Mouse (Mus musculus): ENCODE measurements around the gene Rps17. TPM values are rescaled to one million over a fixed set of nuclear protein-coding genes. Genes with fewer than 3 reads are reported as not detected.

The Rps17 gene
- total RNA-seq, 1 experiment from 2014 or later: 1,545 TPM

DNA sequence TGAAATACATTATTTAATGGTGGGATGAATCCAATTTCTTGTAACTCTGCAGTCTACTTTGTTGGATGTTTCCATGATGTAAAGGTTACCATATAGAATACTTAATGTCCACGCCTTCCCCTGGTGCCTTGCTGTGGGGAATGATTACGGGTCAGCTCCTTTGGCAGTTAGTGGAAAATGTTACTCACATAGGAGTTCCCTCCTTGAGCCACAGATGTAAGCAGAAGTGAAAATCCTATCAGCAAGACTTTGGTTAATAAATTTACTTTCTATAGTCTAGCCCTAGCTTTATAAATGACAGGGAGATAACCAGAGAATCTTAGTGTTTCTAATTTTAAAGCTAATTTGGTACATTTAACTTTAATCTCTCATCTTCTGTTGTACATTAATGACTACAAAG is 49.9 kb downstream of the Rps17 start:
- ATAC-seq (replicated peaks; ENCODE audit: insufficient number of reproducible peaks, low FRiP score, low TSS enrichment, poor library complexity, severe bottlenecking): no peak

Other genes starting within 250 kb of the Rps17 start
- gene Slc28a1, start 230.5 kb downstream of the Rps17 start, total RNA-seq (2017): not detected in 3 replicates
- 7.0 to 20.0 TPM (median 11.4 TPM) in 3 replicates for gene Pde8a, start 131.7 kb downstream of the Rps17 start, total RNA-seq (2017)
- 0.10 TPM in 1 of 3 replicates, not detected in the others for gene Cpeb1, start 110.2 kb upstream of the Rps17 start, total RNA-seq (2017)
- gene Ap3b2, start 148.7 kb upstream of the Rps17 start, total RNA-seq (2017): not detected in 3 replicates
- not detected in 3 replicates for gene BC048679, start 153.0 kb upstream of the Rps17 start, total RNA-seq (2017)
- gene Fsd2, start 221.7 kb upstream of the Rps17 start, total RNA-seq (2017): 0.10 to 0.39 TPM (median 0.32 TPM) in 3 replicates
- gene Whamm, start 226.0 kb upstream of the Rps17 start, total RNA-seq (2017): 24.4 to 38.9 TPM (median 33.5 TPM) in 3 replicates

Data from monocyte, adult 5-6 weeks (primary cell).